Mouse (Mus musculus) E14TG2a.4 (cell line): Measurements from ENCODE around the gene Ctnna3.

Experiments
- CTCF ChIP-seq: conservative IDR thresholded peaks from 2 replicates; pipeline ENCODE4 v1.5.1; 2014; ENCODE audit warnings: low read length
- POU5F1 ChIP-seq: IDR thresholded peaks from 2 replicates; pipeline ENCODE4 v1.6.1; 2014; ENCODE audit warnings: low read length, borderline replicate concordance

GRCm38 (mm10) chr10:64571311-64571710 is 1141.4 kb downstream of the Ctnna3 start:
- TF ChIP-seq CTCF (no peak), POU5F1 (no peak)
